In the genomic region with DNA sequence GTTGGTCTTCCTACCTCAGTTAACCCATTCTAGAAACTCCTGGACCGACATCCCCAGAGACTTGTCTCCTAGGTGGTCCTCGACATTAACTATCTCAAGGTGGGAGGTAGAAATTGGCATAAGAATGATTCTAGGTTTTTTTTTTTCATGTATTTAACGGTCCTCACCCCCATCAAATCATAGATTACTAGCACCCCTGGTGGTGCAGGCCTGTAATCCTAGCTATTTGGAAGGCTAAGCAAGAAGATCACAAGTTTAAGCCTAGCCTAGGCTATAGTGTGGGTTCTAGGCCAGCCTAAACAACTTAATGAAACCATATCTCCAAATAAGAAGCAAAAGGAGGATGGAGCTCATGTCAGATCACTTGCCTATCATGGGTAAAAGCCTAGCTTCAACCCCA, we compare ENCODE assay signal across 20 mouse cellular contexts. TPM values are rescaled to one million over a fixed set of nuclear protein-coding genes. Genes with fewer than 3 reads are reported as not detected.
A peak's percentile ranks its signal among the peaks of the same experiment; 100 is the strongest.
DNase-seq lines count a peak whose midpoint lies in the region; ATAC-seq and TF ChIP-seq lines count a peak whose summit lies in the region.
"Had no signal": no experiment of that assay in that cellular context is flagged by ENCODE, and none has a peak within 500 bp of the region (broad histone marks: within the 10 kb centered on the region; RNA-seq: fewer than 3 reads in every experiment).

No protein-coding gene starts in this region.

- no peak overlapping the region for H3K4me3 ChIP-seq in layer of hippocampus, adult 2 months
- H3K4me3 ChIP-seq in lung, embryonic 16.5 days (ENCODE audit: low read length), result no peak overlapping the region
- H3K4me3 ChIP-seq: embryonic facial prominence, embryonic 10.5 days; forebrain, embryonic 13.5 days; gastrocnemius, adult 2 months; heart, embryonic 10.5 days; hindbrain, embryonic 12.5 days had no signal

- no peak for DNase-seq in layer of hippocampus, adult 2 months (ENCODE audit: low spot score in 2 of 2)
- no peak for DNase-seq in layer of hippocampus, postnatal 25 days (ENCODE audit: extremely low spot score in 1 of 2, low spot score in 1 of 2)
- no peak for DNase-seq in lung, postnatal 14 days
- peak; percentile 51 for DNase-seq in splenic B cell, adult 2 months (ENCODE audit: low read depth, low spot score)
- DNase-seq: adrenal gland, adult 8-10 months; adrenal gland, postnatal 36 days; cerebellum, adult 2 months; cerebellum, postnatal 10 days; forebrain, postnatal 0 days; gastrocnemius, adult 2 months; gastrocnemius, postnatal 25 days; heart, postnatal 10 days; heart, postnatal 4 days had no signal

- H3K9me3 ChIP-seq in lung, embryonic 16.5 days (ENCODE audit: control insufficient read depth, low read length), result no peaks in the 10 kb centered on the region
- H3K9me3 ChIP-seq: embryonic facial prominence, embryonic 10.5 days; forebrain, embryonic 13.5 days; G1E; heart, embryonic 10.5 days; hindbrain, embryonic 12.5 days had no signal

- H3K9ac ChIP-seq in lung, embryonic 16.5 days (ENCODE audit: low read length), result no peak overlapping the region
- H3K9ac ChIP-seq: forebrain, embryonic 13.5 days; forebrain, postnatal 0 days; hindbrain, embryonic 12.5 days had no signal

- no peaks in the 10 kb centered on the region for H3K4me1 ChIP-seq in lung, embryonic 16.5 days (replicated peaks; ENCODE audit: control insufficient read depth, insufficient read depth, low read length)
- H3K4me1 ChIP-seq: embryonic facial prominence, embryonic 10.5 days; forebrain, embryonic 13.5 days; heart, embryonic 10.5 days; hindbrain, embryonic 12.5 days had no signal

- no peak overlapping the region for H3K27ac ChIP-seq in layer of hippocampus, adult 2 months
- H3K27ac ChIP-seq in lung, embryonic 16.5 days (ENCODE audit: low read length), result 0 out of 2 replicates have a peak overlapping the region, but pooled peaks have one; percentile 2
- H3K27ac ChIP-seq: embryonic facial prominence, embryonic 10.5 days; forebrain, embryonic 13.5 days; gastrocnemius, adult 2 months; heart, embryonic 10.5 days; hindbrain, embryonic 12.5 days had no signal

- H3K27me3 ChIP-seq in lung, embryonic 16.5 days (ENCODE audit: control insufficient read depth, insufficient read depth, low read depth, low read length), result no peaks in the 10 kb centered on the region
- no peaks in the 10 kb centered on the region for H3K27me3 ChIP-seq in splenic B cell, adult 2 months (ENCODE audit: control insufficient read depth, insufficient read depth, low read length, poor library complexity, severe bottlenecking)
- H3K27me3 ChIP-seq: hindbrain, embryonic 12.5 days had no signal

- peak; percentile 28; the same call in 1 of the 2 replicates for TF ChIP-seq CTCF in layer of hippocampus, adult 2 months (conservative IDR thresholded peaks at IDR 0.05)

- no peak overlapping the region for H3K4me2 ChIP-seq in lung, embryonic 16.5 days (ENCODE audit: low read depth, low read length)
- H3K4me2 ChIP-seq: forebrain, embryonic 13.5 days; hindbrain, embryonic 12.5 days had no signal

- H3K36me3 ChIP-seq in lung, embryonic 16.5 days (ENCODE audit: control insufficient read depth, insufficient read depth, low read length), result no peaks in the 10 kb centered on the region
- H3K36me3 ChIP-seq in splenic B cell, adult 2 months (ENCODE audit: control insufficient read depth, insufficient read depth, low read length, poor library complexity, severe bottlenecking), result no peaks in the 10 kb centered on the region
- H3K36me3 ChIP-seq: embryonic facial prominence, embryonic 10.5 days; G1E; heart, embryonic 10.5 days; hindbrain, embryonic 12.5 days had no signal

- ATAC-seq in lung, embryonic 16.5 days (ENCODE audit: low read depth), result no peak
- no peak for ATAC-seq in megakaryocyte, adult 5-6 weeks (ENCODE audit: poor library complexity, severe bottlenecking)
- ATAC-seq: forebrain, embryonic 13.5 days; forebrain, postnatal 0 days had no signal

- WGBS in lung, embryonic 16.5 days, result 43% methylated on average over 3 of the region's 3 CpGs

RNA-seq across cellular contexts. Expression of a gene that starts 6.6 kb away (rescaled TPM):
- 10 to 100 TPM; 12.4 to 14.8 TPM for total RNA-seq in layer of hippocampus, adult 2 months (2021)
- 10 to 100 TPM; 12.7 to 13.6 TPM for total RNA-seq in layer of hippocampus, postnatal 25 days (2021)
- polyA plus RNA-seq in lung, embryonic 16.5 days (2015; fragmentation: Nextera tagmentation; extraction: Ambion mirVana), result 8.4 and 8.5 TPM in 2 replicates
- 29.1 and 29.4 TPM in 2 replicates for total RNA-seq in megakaryocyte, adult 5-6 weeks (2015)
- 17.0 and 20.7 TPM in 2 replicates for total RNA-seq in megakaryocyte, adult 5-6 weeks (2017)

RNA-seq across cellular contexts. Expression of a gene that starts 38.8 kb away (rescaled TPM):
- under 1 TPM; 0.26 to 0.29 TPM for total RNA-seq in layer of hippocampus, adult 2 months (2021)
- total RNA-seq in layer of hippocampus, postnatal 25 days (2021), result under 1 TPM; 0.22 to 0.28 TPM
- 1.0 and 1.1 TPM in 2 replicates for polyA plus RNA-seq in lung, embryonic 16.5 days (2015; fragmentation: Nextera tagmentation; extraction: Ambion mirVana)
- 0.11 TPM in 1 of 2 replicates, not detected in the other for total RNA-seq in megakaryocyte, adult 5-6 weeks (2015)
- 0.24 and 0.29 TPM in 2 replicates for total RNA-seq in megakaryocyte, adult 5-6 weeks (2017)
- total RNA-seq: gastrocnemius, adult 2 months; gastrocnemius, postnatal 25 days had no signal
- polyA plus RNA-seq: cerebellum, adult 2 months had no signal
